Mouse (Mus musculus) kidney, adult 18-20 months (tissue): ENCODE results near the gene Trnp1.

Source experiments
- DNase-seq: peaks from one replicate; pipeline ENCODE4 v3.0.0; 2021

The Trnp1 gene

DNA sequence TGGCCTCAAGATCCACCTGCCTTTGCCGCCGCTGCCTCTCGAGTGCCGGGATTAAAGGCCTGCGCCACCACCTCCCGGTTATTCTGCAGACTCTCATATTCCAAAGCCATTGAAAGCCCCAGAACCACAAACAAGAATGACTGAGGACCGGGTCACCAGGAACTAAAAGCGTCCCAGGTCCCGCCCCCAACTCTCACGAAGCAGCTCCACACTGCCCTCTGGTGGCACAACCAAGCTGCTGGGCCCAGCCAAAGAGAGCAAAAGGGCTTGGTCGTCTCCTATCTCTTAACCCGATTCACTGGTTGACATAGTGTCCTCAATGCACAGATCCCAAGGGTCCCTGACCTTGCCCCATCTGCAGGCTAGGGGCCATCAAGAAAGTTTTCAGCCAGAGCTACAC, 3.9 kb downstream of the Trnp1 start:
- DNase-seq: peak; percentile 94

DNA sequence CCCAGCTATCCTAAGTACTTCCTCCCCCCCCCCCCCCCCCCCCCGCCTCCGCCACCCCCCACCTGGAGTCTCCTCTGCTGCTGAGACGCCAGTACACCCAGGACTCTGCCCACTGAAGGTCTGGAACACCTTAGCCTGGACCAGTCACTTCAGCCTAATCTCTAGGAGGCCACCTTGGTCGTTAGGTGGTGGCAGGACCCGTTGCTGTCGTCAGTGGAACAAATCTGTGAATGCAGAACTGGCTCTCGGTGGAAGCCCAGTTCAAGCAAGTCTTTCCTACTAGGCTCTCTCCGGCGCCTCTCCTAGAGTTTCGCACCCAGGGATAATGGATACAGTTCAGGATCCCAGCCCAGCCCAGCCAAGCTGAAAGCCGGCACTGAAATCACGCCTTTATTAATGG, 4.5 kb downstream of the Trnp1 start:
- DNase-seq: no peak

DNA sequence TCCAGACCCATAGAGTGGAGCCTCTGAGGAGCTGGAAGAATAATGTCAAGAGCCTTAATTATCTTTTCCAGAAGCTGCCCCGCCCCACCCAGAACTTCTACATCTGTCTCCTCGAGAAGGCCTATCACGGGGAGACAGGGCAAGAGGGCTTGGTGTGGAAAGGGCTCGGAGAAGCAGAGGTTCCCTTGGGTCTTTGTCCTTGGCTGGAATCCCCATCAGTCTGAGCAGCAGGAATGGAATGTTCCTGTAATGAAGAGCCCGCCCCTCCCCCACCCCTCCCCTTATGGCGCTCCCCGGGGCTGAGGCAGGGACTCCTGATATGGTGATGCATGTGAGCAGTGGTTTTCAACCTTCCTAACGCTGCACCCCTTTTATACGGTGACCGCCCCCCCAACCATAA, 6.5 kb downstream of the Trnp1 start:
- DNase-seq: peak; percentile 34

DNA sequence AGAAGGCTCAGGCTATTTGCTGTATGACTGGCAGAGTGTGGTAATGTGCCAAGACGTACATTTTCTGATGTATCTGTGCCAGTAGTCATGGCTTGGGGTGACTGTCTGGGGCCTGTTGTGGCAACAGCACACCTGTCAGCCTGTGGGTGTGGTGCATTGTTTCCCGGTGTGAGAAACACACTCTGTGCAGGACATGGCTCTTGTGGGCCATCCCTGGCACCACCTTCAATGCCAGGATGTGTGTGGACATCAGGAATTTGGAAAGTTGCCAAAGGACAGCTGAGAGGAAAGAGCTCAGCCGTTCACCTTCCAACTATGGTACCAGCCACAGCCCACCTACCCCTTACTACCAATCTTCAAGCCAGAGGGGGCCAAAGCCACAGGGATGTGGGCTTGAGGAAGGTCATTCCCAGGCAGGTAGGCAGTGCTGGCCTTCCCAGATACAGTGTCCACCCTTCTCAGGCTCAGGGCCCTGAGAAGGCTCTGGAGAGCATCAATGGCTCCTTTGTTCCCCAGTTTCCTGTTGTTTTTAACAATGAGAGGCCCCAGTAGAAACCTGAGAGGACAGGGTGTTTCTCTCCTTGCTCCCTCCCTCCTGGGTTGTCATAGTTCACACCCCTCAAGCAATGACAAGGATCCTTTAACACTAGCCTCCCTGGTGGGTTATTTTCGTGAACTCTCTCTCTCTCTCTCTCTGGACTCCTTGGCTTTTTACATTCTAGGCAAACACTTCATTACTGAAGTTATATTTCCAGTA, 8.7 kb downstream of the Trnp1 start:
- no peak for DNase-seq

DNA sequence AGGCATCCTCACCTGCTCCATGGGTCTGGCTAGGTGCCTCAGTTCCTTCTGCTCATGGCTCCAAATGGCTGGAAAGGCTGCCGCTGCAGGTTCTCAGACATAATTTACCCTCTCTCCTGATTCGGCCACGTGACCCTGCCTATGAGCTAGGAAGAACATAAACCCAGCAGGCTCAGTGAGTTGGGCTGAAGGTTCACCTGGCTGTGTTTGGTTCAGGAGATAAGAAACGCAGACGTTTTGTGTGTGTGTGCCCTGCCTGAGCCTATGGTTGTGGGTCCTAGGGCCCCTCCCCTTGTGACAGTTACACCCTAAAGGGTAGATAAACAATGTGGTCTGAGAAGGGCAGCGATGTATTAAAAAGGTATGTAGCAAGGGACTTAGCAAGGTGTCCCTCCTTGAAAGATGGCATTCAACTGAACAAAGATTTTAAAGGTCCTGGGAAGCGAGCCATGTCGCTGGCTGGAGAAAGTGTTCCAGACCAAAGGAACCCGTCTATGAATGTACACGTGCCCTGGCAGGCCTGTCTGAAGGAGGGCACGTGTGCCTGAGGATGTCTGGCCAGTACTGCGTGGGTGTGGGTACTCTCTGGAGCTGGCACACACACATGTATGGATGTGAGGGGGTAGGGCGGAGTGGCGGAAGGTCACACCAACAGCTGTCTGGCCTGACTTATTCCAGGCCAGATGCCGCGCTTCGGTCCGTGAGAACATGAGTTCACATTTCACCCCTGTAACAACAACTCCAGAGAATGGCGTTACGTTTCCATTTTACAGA, 9.5 kb downstream of the Trnp1 start:
- peak; percentile 34 for DNase-seq

DNA sequence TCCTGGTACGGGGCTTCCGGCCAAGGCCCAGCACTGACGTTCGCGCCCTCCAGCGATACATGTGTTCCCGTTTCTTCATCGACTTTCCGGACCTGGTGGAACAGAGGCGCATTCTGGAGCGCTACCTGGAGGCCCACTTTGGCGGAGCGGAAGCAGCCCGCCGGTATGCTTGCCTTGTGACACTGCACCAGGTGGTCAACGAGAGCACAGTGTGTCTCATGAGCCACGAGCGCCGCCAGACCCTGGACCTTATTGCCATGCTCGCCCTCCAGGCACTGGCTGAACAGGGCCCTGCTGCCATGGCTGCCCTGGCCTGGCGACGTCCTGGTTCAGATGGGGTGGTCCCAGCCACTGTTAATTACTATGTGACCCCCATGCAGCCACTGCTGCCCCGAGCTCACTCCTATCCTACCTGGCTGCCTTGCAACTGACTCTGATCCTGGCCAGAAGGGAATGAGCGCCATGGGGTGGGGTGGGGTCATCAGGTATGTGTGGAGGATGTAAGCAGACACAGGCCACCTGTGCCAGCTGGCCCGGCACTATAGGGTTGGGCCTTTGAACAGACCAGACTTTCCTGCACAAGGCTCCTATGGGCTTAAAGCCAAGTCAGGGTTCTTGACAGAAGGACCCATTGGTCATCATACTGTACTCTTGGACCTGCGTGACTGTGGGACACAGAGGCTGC, 11.5 kb downstream of the Trnp1 start:
- DNase-seq: no peak

DNA sequence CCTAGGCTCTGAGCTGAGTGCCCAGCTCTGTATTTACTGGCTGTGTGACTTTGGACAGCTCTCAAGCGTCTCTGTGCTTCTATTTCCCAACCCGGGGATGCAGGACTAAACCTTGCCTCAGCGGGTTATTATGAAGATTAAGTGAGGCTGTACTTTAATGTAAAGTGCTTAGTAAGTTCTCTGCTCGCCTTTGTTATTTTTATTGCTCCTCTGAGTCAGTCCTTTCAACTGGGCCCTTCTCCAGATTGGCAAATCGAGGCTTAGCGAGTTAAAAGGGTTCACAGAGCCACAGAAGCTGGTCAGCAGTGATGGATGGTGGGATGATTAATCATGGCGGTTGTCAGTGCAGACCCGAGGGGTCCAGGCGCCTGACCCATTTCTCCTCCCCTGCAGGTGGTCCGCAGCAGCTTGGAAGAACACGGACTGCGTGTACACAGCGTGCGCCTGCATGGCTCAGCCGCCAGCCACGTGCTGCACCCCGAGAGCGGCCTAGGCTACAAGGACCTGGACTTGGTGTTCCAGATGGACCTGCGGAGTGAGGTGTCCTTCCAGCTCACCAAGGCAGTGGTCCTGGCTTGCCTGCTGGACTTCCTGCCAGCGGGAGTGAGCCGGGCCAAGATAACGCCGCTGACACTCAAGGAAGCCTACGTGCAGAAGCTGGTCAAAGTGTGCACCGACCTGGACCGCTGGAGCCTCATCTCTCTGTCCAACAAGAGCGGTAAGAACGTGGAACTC, 12.5 kb downstream of the Trnp1 start:
- DNase-seq: no peak

DNA sequence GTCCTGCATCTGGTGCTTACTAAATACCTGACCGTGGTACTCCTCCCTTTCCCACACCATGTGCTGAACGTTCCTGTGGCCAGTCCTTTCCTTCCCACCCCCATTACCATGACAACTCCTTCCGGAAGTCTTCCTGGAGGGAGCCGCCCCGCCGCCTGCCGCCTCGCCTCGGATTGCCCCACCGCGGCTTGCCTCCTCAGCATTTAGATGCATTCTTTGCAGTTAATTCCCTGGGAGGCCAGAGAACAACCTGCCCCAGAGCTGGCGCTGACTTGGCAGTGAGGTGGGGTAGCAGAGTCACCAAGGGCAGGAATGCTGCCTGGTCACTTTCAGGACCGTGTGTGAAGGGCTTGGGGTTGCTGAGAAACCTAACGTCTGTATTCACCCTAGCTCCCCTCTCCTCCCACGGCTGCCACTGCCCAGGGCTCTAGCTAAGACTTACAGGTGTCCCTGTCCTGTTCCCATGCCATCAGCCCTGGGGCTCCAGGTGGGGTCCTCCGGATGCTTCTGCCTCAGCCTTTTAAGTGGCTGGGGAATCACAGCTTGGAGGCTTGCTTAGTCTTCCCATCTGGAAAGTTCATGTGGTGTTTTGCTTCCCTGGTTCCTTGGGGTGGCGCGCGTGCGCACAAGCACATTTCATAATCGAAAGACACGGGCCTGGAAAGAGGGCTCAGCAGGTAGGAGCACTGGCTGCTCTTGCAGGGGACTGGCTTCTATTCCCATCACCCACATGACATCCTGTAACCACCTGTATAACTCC, 13.9 kb downstream of the Trnp1 start:
- DNase-seq: peak; percentile 70

DNA sequence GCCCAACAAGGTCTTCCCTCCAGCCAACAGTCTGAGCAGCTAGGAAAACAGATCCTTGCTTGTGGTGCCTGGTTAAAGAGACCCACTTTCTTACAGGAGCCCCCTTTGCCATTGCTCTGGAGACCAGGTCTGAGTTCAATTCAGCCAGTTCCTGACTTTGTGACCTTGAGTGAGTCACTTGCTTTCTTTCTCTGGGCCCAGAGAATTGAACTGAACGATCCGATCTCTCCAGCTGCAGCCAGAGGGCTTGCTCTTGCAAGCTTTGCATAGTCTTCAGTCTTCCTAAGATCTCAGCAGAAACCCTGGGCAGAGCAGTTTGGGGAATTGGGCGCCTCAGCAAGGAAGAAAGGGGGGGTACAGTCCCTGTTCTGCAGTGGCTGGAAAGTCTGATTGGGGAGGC, 15.9 kb downstream of the Trnp1 start:
- no peak for DNase-seq

DNA sequence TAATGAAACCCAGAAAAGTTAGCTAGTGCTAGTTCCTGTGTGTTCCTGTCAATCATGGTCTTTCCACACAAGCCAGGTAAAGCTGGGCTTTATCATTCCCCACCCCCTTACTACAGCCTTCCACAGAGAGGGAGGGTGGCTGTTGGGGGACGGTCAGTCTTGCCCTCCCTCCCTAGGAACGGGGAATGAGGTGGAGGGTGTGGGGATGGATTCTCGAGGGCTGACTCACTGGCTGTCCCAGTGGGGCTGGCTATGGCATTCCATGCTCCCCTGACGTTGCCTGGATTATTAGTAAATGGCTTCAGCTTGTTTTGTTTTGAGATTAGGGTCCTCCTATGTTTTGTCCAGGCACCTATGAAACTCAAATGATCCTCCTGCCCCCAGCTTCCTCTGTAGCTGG, 16.9 kb downstream of the Trnp1 start:
- no peak for DNase-seq

DNA sequence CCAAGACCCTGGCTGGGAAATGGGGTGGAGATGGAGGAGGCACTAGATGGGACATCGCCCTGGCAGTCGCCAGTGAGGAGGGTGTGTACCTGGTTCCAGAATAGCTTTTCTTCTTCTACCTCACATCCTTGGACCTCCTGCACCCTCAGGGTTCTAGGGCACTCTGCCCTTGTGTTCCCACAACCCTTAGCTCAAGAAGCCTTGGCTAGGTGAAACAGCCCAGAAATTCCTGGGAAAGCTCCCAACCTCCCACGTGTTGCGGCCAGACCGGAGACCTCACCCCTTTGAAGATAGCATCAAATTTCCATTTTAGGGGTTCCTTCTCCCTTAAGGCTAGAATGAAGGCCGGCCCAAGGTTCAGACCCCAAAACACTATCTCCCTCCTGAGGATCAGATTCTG, 17.6 kb downstream of the Trnp1 start:
- peak; percentile 35 for DNase-seq

DNA sequence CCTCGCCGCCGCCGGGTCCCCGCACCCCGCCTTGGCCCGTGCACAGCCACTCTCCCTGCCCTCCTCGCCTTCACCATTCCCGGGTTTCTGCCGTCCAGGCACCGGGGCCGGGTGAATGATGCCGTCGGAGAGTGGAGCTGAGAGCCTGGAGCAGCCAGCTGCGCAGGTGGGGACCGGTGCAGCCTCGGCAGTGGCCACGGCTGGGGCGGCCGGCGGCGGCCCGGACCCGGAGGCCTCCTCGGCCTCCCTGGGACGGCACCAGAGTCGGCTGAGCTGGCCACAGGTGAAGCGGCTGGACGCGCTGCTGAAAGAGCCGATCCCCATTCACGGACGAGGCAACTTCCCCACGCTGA, 18.2 kb downstream of the Trnp1 start:
- no peak for DNase-seq

DNA sequence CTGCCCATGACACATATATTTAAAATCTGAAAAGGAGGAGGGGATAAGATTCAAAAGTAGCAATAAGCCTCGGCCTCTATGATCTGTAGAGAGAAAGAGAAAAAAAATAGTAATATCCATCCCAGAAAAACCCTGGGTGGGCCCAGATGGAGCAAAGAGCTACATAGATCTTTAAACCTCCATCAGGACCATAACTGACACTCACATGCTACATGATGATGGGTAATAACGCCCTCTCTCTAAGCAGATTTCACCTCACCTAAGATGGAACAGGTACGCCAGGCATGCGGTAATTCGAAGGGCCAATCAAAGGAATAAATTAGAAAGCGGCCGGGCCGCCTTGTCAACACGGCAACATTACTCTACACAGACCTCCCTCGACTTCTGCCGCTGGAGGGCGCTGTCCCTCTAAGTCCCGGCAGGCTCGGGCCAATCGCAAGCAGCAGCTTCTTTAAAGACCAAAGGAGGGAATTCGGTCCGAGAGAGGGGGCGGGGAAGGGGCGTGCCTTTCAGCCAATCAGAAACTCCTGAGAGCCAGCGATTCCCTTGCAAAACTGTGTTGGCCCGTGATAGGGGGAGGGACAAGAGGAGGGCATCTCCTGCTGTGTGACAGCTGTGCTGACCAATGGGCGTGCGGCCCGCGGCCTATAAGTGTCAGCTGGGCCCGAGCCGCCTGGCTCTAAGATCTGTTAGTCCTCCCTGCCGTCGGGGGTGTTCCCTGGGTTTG, 18.7 kb downstream of the Trnp1 start, which contains the start of gene Tent5b:
Gene Tent5b, plus strand, starts transcription at position 675 of the 727 bp plus-strand sequence.
- DNase-seq: peak; percentile 99

DNA sequence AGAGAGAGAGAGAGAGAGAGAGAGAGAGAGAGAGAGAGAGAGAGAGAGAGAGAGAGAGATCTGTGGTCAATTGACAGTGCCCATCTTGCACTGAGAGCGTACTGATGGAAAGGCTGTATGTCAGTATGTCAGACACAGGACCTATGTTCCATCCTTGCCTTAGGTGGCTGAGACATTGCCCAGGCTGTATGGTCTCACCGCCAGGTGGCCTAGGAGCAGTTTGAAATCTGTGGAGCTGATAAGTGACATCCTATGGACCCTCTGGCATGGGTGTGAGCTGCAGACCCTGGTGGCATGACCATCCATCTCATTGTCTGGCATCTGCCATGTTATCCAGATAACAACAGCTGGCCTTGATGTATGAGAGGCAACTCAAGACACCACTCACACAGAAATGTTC, 24.5 kb downstream of the Trnp1 start:
- DNase-seq: no peak

DNA sequence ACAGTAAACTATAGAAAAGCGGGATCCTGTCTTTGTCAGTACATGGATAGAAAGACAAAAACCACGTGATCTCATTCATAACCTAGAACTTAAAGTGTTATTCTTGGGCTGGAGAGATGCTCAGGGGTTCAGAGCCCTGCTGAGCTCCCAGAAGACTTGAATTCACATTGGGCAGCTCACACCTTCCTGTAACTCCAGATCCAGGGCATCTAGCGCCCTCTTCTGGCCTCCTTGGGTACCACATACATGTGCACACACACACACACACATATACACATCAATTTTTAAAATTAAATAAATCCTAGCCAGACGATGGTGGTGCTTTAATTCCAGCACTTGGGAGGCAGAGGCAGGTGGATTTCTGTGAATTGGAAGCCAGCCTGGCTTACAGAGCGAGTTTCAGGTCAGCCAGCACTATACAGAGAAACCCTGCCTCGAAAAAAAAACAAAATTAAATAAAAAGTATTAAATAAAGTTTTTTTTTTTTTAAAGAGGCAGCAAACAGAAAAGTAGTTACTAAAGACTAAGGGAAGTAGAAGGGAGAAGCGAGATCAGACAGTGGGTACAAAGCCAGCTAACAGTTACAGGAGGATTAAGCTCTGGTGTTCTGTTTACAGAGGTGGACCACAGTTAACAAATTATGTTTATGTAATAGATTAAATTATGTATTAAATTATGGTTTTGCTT, 27.1 kb downstream of the Trnp1 start:
- DNase-seq: no peak

DNA sequence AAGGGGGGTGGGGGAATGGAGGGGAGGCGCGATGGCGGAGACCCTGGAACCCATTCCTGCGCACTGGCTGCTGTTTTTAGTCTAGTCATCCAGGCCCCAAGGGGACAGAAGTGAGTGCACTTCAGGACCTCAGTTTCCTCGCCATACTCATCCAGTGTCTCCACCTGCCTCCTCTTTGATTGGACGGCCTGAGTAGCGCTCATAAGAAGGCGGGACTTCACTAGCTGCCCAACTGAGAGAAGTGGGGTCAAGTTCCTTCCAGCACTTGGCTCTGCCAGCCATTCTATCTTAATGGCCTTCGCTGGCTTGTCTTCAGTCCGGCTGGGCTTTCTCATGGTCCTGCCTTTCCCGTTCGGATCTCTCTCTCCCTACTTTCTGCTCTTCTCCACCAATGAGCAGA, 29.2 kb downstream of the Trnp1 start:
- peak; percentile 24 for DNase-seq

DNA sequence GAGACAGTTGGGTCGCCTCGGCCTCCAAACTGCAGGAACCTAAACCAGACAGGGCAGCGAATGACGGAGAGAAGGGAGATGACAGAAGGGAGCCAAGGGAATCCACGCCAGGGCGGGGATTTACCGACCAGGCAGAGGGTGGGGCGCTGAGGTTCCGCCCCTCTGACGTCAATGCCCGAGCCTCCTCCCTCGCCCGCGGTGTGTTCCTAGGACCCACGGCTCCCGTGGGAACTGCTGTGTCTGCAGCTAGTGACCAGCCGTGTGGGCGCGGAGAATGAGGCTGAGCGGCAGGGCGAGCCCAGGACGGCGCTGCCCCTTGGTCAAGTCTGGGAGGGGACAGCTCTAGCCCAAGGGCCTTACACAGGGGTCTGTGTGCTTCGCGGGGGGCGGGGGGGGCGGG, 30.3 kb downstream of the Trnp1 start:
- DNase-seq: peak; percentile 88

DNA sequence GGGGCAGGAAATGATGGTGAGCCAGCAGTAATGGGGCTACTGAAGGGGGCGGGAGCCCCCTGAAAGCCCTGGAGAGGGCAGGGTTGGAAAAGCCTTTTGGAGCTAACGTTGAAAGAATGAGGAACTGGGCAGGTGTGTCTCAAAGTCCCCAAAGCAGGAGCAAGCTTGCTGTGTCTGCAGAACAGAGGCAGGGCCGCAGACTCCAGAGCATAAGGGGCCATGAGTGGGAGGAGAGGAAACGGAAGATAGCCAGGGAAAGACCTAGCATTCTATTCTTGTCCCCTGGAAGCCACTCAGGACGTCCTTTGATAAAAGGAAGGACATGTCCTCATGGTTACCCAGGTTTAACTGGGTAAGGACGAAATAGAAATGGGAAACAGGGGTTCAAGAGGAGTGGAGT, 35.2 kb downstream of the Trnp1 start:
- no peak for DNase-seq

DNA sequence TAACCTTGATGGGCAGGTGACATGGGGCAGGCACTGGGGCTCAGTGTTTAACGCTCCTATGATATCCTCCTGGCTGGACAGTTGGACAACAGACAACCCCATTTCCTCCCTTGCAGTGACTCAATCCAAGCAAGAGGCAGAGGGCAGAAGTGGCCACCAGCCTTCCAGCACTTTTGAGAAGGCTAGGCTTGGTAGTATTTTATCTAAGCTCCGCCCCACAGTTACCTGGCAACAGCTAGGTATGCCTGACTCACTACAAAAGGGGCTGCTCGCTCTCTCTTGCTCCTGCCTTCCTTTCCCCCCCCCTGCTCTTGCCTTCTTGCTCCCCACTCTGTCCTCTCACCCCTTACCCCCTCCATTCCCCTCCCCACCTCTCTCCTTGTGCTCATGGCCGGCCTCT, 37.0 kb downstream of the Trnp1 start:
- no peak for DNase-seq

DNA sequence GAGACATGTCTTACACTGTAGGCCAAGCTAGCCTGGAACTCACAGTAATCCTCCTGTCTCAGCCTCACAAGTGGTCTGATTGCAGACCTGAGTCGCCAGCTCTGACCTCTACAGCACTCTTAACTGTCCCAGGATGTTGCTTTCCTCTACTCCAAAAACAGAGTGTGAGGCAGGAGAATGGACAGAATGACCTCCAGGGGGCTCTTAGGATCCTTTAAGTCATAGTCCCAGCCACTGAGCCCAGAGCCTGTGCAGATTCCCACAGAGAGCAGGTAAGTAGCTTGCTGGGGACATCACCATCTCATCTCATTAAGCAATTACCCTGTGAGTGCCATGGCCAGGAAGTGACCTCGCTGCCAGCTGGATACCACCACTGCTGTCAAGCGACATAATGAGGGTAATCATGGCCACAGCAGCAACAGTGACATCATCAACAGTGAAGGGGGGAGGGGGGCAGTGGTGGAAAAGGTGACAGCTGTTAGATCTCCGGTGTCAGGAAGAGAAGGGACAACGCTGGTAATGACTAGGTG, 37.5 kb downstream of the Trnp1 start:
- DNase-seq: no peak

DNA sequence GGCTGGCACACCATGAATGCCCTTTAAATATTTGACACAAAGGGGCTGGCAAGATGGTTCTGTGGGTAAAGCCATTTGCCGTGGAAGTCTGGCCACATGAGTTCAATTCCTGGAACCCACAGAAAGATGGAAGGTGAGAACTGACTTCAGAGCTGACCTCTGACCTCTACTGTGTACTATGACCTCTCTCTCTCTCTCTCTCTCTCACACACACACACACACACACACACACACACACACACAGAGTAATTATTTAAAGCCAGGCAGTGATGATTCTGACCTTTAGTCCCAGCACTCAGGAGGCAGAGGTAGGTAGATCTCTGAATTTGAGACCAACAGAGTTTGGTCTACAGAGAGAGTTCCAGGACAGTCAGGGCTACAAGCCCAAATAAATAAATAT, 38.3 kb downstream of the Trnp1 start:
- no peak for DNase-seq
